Mouse (Mus musculus) thymus, adult 2 months (tissue): ENCODE measurements around the gene Spz1.

ENCODE experiments used
- CTCF ChIP-seq: fragments of 200-500 bp; IDR thresholded peaks from 2 replicates; pipeline ENCODE4 v1.5.1; 2012; ENCODE audit warnings: mild to moderate bottlenecking, control low read depth, low read length, moderate library complexity, borderline replicate concordance; ENCODE audit not compliant: control insufficient read depth, poor library complexity, insufficient read depth; ENCODE audit errors: extremely low read depth
- POLR2A ChIP-seq: fragments of 200-500 bp; IDR thresholded peaks from 2 replicates; pipeline ENCODE4 v1.6.1; 2012; ENCODE audit warnings: mild to moderate bottlenecking, low read length, control low read depth, moderate library complexity; ENCODE audit not compliant: control insufficient read depth, poor library complexity, insufficient read depth; ENCODE audit errors: extremely low read depth

DNA sequence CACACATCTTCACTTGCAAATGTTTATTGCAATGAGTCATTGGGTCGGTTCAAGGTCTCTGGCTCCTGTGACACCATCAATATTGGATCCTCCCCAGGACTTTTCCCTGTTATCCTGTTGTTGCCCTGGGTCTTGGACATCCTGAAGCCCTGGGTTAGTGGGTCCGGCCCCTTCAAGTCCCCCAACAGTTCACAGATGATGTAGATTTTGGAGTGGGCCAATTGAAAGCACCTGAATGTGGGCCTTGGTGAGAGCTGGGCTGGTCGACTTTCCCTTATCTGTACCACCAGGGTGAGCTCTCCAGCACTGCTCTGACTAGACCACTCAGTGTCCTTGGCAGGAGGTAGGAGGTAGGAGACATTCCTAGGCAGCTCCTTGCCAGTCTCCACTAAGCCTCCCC lies 19.5 kb upstream of the Spz1 start:
- TF ChIP-seq CTCF (no peak), POLR2A (no peak)
